In the genomic region with DNA sequence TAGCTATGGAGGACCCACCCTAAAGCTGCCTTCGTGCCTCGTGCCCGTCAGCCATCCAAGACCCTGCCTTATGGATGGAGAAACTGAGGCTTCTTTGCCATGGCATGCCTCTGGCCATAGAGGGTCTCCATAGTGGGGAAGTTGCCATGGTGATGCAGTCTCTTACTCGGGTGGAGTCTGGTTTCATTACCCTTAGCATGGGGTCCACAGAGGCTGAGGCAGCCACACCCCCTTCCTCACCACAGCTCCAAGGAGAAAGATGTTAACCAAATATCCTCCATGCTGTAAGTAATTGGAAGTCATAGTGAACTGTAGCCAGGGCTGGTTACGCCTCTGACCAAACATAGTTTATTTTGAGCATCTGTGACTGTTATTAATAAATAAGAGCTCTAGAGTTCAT, we compare ENCODE assay signal across 20 mouse cellular contexts. TPM values are rescaled to one million over a fixed set of nuclear protein-coding genes. Genes with fewer than 3 reads are reported as not detected.
A peak's percentile ranks its signal among the peaks of the same experiment; 100 is the strongest.
DNase-seq lines count a peak whose midpoint lies in the region; ATAC-seq and TF ChIP-seq lines count a peak whose summit lies in the region.
"Had no signal": no experiment of that assay in that cellular context is flagged by ENCODE, and none has a peak within 500 bp of the region (broad histone marks: within the 10 kb centered on the region; RNA-seq: fewer than 3 reads in every experiment).

No protein-coding gene starts in this region.

- no peak overlapping the region for H3K4me3 ChIP-seq in heart, embryonic 10.5 days
- H3K4me3 ChIP-seq in embryonic facial prominence, embryonic 12.5 days: no peak overlapping the region
- no peak overlapping the region for H3K4me3 ChIP-seq in limb, embryonic 13.5 days
- H3K4me3 ChIP-seq in liver, embryonic 12.5 days: no peak overlapping the region
- H3K4me3 ChIP-seq in thymus, adult 2 months (ENCODE audit: control insufficient read depth, insufficient read depth, low read length): no peak overlapping the region
- H3K4me3 ChIP-seq: gastrocnemius, adult 2 months; left cerebral cortex, adult 2 months had no signal

- H3K9ac ChIP-seq in embryonic facial prominence, embryonic 12.5 days: no peak overlapping the region
- H3K9ac ChIP-seq in limb, embryonic 13.5 days: no peak overlapping the region
- H3K9ac ChIP-seq in liver, embryonic 12.5 days: no peak overlapping the region

- peaks cover 15% of the 10 kb centered on the region for H3K27me3 ChIP-seq in heart, embryonic 10.5 days (ENCODE audit: insufficient read depth, poor library complexity, severe bottlenecking)
- peaks cover under 1% of the 10 kb centered on the region; the same call in 1 of the 2 replicates for H3K27me3 ChIP-seq in embryonic facial prominence, embryonic 12.5 days
- H3K27me3 ChIP-seq in limb, embryonic 13.5 days: peaks cover 3% of the 10 kb centered on the region; the same call in 1 of the 2 replicates
- peaks cover 7% of the 10 kb centered on the region; the same call in 1 of the 2 replicates for H3K27me3 ChIP-seq in liver, embryonic 12.5 days (replicated peaks)
- no peaks in the 10 kb centered on the region for H3K27me3 ChIP-seq in thymus, adult 2 months (ENCODE audit: control insufficient read depth, insufficient read depth, low read length)

- 0 out of 2 replicates have a peak, but pooled peaks have one; percentile 38 for ATAC-seq in embryonic facial prominence, embryonic 12.5 days (ENCODE audit: insufficient number of reproducible peaks, insufficient read depth, low FRiP score, low TSS enrichment)
- ATAC-seq in limb, embryonic 13.5 days (ENCODE audit: low FRiP score, low read depth): peak; percentile 28; the same call in 1 of the 2 replicates
- ATAC-seq in liver, embryonic 12.5 days: no peak
- ATAC-seq: hindbrain, embryonic 16.5 days; midbrain, embryonic 16.5 days had no signal

- H3K4me1 ChIP-seq in heart, embryonic 10.5 days: peaks cover 20% of the 10 kb centered on the region
- H3K4me1 ChIP-seq in embryonic facial prominence, embryonic 12.5 days: peaks cover 28% of the 10 kb centered on the region
- peaks cover 35% of the 10 kb centered on the region for H3K4me1 ChIP-seq in limb, embryonic 13.5 days
- H3K4me1 ChIP-seq in liver, embryonic 12.5 days: no peaks in the 10 kb centered on the region
- H3K4me1 ChIP-seq in thymus, adult 2 months (replicated peaks; ENCODE audit: control insufficient read depth, insufficient read depth, low read length): no peaks in the 10 kb centered on the region

- no peaks in the 10 kb centered on the region for H3K9me3 ChIP-seq in heart, embryonic 10.5 days
- no peaks in the 10 kb centered on the region for H3K9me3 ChIP-seq in embryonic facial prominence, embryonic 12.5 days
- H3K9me3 ChIP-seq in limb, embryonic 13.5 days: no peaks in the 10 kb centered on the region
- H3K9me3 ChIP-seq in liver, embryonic 12.5 days (replicated peaks): no peaks in the 10 kb centered on the region

- 72% methylated on average over 5 of the region's 5 CpGs for WGBS in heart, embryonic 10.5 days
- WGBS in embryonic facial prominence, embryonic 12.5 days: 61% methylated on average over 5 of the region's 5 CpGs
- WGBS in limb, embryonic 13.5 days: 51% methylated on average over 5 of the region's 5 CpGs
- WGBS in liver, embryonic 12.5 days (ENCODE audit: insufficient replicate concordance): 66% methylated on average over 5 of the region's 5 CpGs
- WGBS in thymus, adult 2 months: 60% methylated on average over 5 of the region's 5 CpGs

- H3K36me3 ChIP-seq in heart, embryonic 10.5 days: no peaks in the 10 kb centered on the region
- H3K36me3 ChIP-seq in embryonic facial prominence, embryonic 12.5 days: no peaks in the 10 kb centered on the region
- H3K36me3 ChIP-seq in limb, embryonic 13.5 days: no peaks in the 10 kb centered on the region
- no peaks in the 10 kb centered on the region for H3K36me3 ChIP-seq in liver, embryonic 12.5 days
- no peaks in the 10 kb centered on the region for H3K36me3 ChIP-seq in thymus, adult 2 months (ENCODE audit: control insufficient read depth, insufficient read depth, low read length)

- H3K27ac ChIP-seq in heart, embryonic 10.5 days: 0 out of 2 replicates have a peak overlapping the region, but pooled peaks have one; percentile 22
- H3K27ac ChIP-seq in embryonic facial prominence, embryonic 12.5 days: peak overlapping the region; percentile 76
- H3K27ac ChIP-seq in limb, embryonic 13.5 days: peak overlapping the region; percentile 11; the same call in 1 of the 2 replicates
- no peak overlapping the region for H3K27ac ChIP-seq in liver, embryonic 12.5 days
- H3K27ac ChIP-seq in thymus, adult 2 months (ENCODE audit: control insufficient read depth, insufficient read depth, low read length): no peak overlapping the region
- H3K27ac ChIP-seq: gastrocnemius, adult 2 months; left cerebral cortex, adult 2 months had no signal

- peak overlapping the region; percentile 30 for H3K4me2 ChIP-seq in embryonic facial prominence, embryonic 12.5 days (replicated peaks)
- peak overlapping the region; percentile 27 for H3K4me2 ChIP-seq in limb, embryonic 13.5 days (replicated peaks)
- no peak overlapping the region for H3K4me2 ChIP-seq in liver, embryonic 12.5 days

- DNase-seq in heart, embryonic 10.5 days (ENCODE audit: low spot score): no peak
- DNase-seq in heart, adult 8-10 months (ENCODE audit: low spot score): no peak
- peak; percentile 26 for DNase-seq in ES-CJ7 (ENCODE audit: low read depth, low spot score)
- DNase-seq in thymus, adult 2 months: no peak
- DNase-seq: adrenal gland, adult 2 months; cerebellum, adult 2 months; gastrocnemius, adult 2 months; heart, postnatal 36 days; kidney, adult 18-20 months; layer of hippocampus, adult 9-11 months; left cerebral cortex, postnatal 4 days; lung, postnatal 14 days; thymus, postnatal 25 days had no signal

- TF ChIP-seq CTCF in thymus, adult 2 months (IDR thresholded peaks at IDR 0.05; ENCODE audit: borderline replicate concordance, control insufficient read depth, extremely low read depth, insufficient read depth, low read length, poor library complexity): no peak

- no peak for TF ChIP-seq POLR2A in thymus, adult 2 months (IDR thresholded peaks at IDR 0.05; ENCODE audit: control insufficient read depth, extremely low read depth, insufficient read depth, low read length, poor library complexity)

RNA-seq across cellular contexts. Expression of a gene that starts 21.5 kb away (rescaled TPM):
- 2.5 and 4.3 TPM in 2 replicates for polyA plus RNA-seq in heart, embryonic 10.5 days (2016; fragmentation: Nextera tagmentation; extraction: Ambion mirVana)
- under 1 TPM in 3 of 4 experiments, not detected in 1; 0.11 to 0.23 (median 0.16) TPM for total RNA-seq in heart, adult 8-10 months (2022)
- 7.1 and 8.3 TPM in 2 replicates for polyA plus RNA-seq in embryonic facial prominence, embryonic 12.5 days (2016; fragmentation: Nextera tagmentation; extraction: Ambion mirVana)
- 7.0 and 7.1 TPM in 2 replicates for polyA plus RNA-seq in limb, embryonic 13.5 days (2015; fragmentation: Nextera tagmentation; extraction: Ambion mirVana)
- 0.19 and 0.23 TPM in 2 replicates for polyA plus RNA-seq in liver, embryonic 12.5 days (2016; fragmentation: Nextera tagmentation; extraction: Ambion mirVana)
- 1.2 and 1.6 TPM in 2 replicates for polyA plus RNA-seq in thymus, adult 2 months (2012; rRNA removed)
- total RNA-seq: common myeloid progenitor, adult 5-6 weeks had no signal

Comparison
In these comparisons a context has a peak if more than half of its experiments do, and no peak if none do; other contexts are left out.
1. H3K27ac ChIP-seq: peak in heart, embryonic 10.5 days (single experiment), embryonic facial prominence, embryonic 12.5 days (single experiment) and limb, embryonic 13.5 days (single experiment); none in liver, embryonic 12.5 days (single experiment) and thymus, adult 2 months (single experiment).